Mouse (Mus musculus) lung, embryonic 16.5 days (tissue): ENCODE results near the gene C530025M09Rik. TPM values are rescaled to one million over a fixed set of nuclear protein-coding genes. Genes with fewer than 3 reads are reported as not detected.

Experiments
- ATAC-seq: fragments of 200-750 bp; cut with Nextera tagmentation; 2 replicates; pipeline ENCODE4 v1.8.0; 2017; ENCODE audit warnings: low read depth, mild to moderate bottlenecking, moderate library complexity
- H3K27ac ChIP-seq: fragments of 300-500 bp; sonication (generic); 2 replicates; pipeline ENCODE4 v1.5.1; 2014; ENCODE audit warnings: mild to moderate bottlenecking, control low read depth, low read length
- H3K27me3 ChIP-seq: fragments of 300-500 bp; sonication (generic); 2 replicates; pipeline ENCODE4 v1.6.1; 2014; ENCODE audit warnings: low read depth, low read length, mixed read lengths; ENCODE audit not compliant: control insufficient read depth, insufficient read depth
- H3K36me3 ChIP-seq: fragments of 300-500 bp; sonication (generic); 2 replicates; pipeline ENCODE4 v1.6.1; 2014; ENCODE audit warnings: low read length; ENCODE audit not compliant: control insufficient read depth, insufficient read depth
- H3K4me1 ChIP-seq: fragments of 300-500 bp; sonication (generic); replicated peaks from 2 replicates; pipeline ENCODE4 v1.6.1; 2014; ENCODE audit warnings: low read length, mixed read lengths; ENCODE audit not compliant: control insufficient read depth, insufficient read depth
- H3K4me2 ChIP-seq: fragments of 300-500 bp; sonication (generic); 2 replicates; pipeline ENCODE4 v1.6.1; 2014; ENCODE audit warnings: low read depth, low read length, control low read depth
- H3K4me3 ChIP-seq: fragments of 300-500 bp; sonication (generic); 2 replicates; pipeline ENCODE4 v1.5.1; 2014; ENCODE audit warnings: mild to moderate bottlenecking, low read length, control low read depth
- H3K9ac ChIP-seq: fragments of 300-500 bp; sonication (generic); 2 replicates; pipeline ENCODE4 v1.6.1; 2014; ENCODE audit warnings: low read length, control low read depth
- H3K9me3 ChIP-seq: fragments of 300-500 bp; sonication (generic); 2 replicates; pipeline ENCODE4 v1.6.1; 2016; ENCODE audit warnings: low read length; ENCODE audit not compliant: control insufficient read depth
- whole genome bisulfite sequencing: fragments of 180-500 bp; shearing (Covaris S2); extraction: QIAGEN DNeasy Blood & Tissue Kit; methylation state at CpG from one replicate; pipeline ENCODE4 v1.1.7; 2014; 5-methylcytosine and 5-hydroxymethylcytosine counted together
- polyA plus RNA-seq: library from polyadenylated mRNA; unstranded; fragments of >200 nt; fragmentation: Nextera tagmentation; extraction: Ambion mirVana; gene quantifications from 2 replicates; pipeline ENCODE4 v1.2.1, GENCODE M21; 2015

C530025M09Rik gene
- 0.23 TPM in 1 of 2 replicates, not detected in the other for polyA plus RNA-seq

DNA sequence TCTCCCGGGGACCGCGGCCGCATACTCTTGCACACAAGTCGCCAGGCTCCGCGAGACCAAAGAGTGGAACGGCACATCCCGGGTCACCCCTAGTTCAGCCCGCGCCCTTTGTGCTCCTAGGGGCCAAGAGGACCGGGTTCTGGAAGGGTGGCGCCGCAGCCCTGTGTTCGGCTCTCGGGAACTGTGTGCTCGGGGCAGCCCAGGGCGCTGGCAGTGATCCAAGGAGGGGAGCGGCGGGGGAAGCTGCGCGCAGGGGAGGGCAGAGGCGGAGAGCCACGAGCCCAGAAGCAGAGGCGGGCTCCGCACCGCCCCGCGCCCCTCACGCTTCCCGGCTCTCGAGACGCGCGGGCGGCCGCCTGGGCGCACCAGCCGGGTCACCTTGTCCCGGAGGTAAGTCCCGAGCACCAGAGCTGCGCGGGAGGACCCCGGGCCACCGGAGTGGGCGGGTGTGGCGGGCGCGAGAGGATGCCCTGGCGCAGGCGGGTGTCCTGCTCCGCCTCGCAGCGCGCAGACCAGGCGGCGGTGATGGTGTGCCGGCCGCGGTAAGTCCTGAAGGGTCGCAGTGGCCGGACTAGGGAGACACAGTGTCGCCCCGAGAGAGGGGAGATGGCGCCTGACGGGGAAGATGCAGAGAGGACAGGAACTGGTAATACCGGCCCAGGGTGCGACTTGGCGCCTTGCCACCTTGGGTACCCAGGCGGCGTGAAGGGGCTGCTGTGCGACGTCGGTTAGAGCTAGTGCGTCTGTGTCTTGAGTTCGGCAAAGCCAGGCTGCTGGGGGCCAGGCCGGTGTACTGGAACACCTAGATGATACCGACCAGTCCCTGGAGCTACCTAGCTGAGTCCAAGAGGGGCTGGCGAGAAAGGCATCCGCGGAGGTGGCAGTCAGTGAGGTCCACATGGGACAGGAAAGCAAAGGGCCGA lies at the start of gene C530025M09Rik:
TSS of gene C530025M09Rik (minus strand) at position 678 of the 923 bp plus-strand sequence.
- Histone ChIP-seq H3K4me1 (peaks cover 7% of the 10 kb centered on the region; the same call in 1 of the 2 replicates), H3K4me3 (peak within 1 kb of the TSS; percentile 59), H3K27me3 (peaks cover 34% of the 10 kb centered on the region), H3K9ac (peak within 1 kb of the TSS; percentile 67), H3K27ac (no peak within 1 kb of the TSS), H3K36me3 (no peaks in the 10 kb centered on the region), H3K4me2 (peak within 1 kb of the TSS; percentile 93), H3K9me3 (no peaks in the 10 kb centered on the region)
- ATAC-seq: peak; percentile 87
- under 1% methylated on average over 73 of the region's 82 CpGs for WGBS

DNA sequence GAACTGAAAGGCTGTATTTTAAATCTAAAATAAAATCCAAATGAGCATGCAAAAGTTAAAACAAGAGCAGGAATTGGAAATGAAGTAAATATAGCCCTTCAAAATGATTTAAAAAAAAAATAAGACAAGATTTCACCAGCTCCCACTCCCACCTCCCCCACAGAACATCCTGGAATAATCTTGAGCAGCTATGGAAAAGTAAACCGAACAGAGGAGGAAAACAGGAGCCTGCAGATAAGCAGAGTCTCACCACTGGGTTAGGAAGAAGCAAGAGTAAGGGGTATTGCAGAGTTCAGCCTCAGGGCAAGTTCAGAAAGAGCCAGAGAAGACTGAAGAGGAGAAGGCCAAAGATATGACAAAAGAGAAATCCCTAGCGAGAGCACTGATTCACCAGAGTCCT lies 46.9 kb upstream of the C530025M09Rik start:
- WGBS: 42% methylated on average over 2 of the region's 2 CpGs
- no peak overlapping the region for H3K27ac ChIP-seq
- no peak for ATAC-seq
- no peak overlapping the region for H3K4me3 ChIP-seq
- no peak overlapping the region for H3K4me2 ChIP-seq
- no peaks in the 10 kb centered on the region for H3K36me3 ChIP-seq
- no peaks in the 10 kb centered on the region for H3K27me3 ChIP-seq
- no peak overlapping the region for H3K9ac ChIP-seq
- no peaks in the 10 kb centered on the region for H3K4me1 ChIP-seq
- no peaks in the 10 kb centered on the region for H3K9me3 ChIP-seq

DNA sequence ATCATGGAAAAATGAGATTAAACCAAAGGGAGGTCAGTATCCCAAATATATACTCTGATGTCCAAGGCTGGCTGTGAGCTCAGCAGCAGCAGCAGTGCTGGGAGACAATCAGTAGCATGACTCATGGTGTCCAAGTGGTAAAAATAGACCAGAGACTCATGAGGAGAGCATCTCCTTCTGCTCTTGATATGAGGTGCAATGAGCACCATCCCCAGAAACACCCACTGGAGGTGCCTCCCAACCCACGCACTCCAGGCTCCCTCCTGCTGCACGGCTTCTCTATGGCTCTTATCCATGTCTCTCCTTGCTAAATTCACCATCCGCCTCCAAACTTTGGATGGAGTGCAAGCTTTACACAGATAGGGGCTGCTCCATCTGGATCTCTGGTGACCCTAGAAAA lies 42.3 kb upstream of the C530025M09Rik start:
- ATAC-seq: no peak
- H3K36me3 ChIP-seq: no peaks in the 10 kb centered on the region
- H3K4me2 ChIP-seq: no peak overlapping the region
- no peak overlapping the region for H3K9ac ChIP-seq
- no peaks in the 10 kb centered on the region for H3K4me1 ChIP-seq
- 88% methylated on average over 3 of the region's 3 CpGs for WGBS
- H3K4me3 ChIP-seq: no peak overlapping the region
- no peaks in the 10 kb centered on the region for H3K9me3 ChIP-seq
- H3K27me3 ChIP-seq: no peaks in the 10 kb centered on the region
- no peak overlapping the region for H3K27ac ChIP-seq

DNA sequence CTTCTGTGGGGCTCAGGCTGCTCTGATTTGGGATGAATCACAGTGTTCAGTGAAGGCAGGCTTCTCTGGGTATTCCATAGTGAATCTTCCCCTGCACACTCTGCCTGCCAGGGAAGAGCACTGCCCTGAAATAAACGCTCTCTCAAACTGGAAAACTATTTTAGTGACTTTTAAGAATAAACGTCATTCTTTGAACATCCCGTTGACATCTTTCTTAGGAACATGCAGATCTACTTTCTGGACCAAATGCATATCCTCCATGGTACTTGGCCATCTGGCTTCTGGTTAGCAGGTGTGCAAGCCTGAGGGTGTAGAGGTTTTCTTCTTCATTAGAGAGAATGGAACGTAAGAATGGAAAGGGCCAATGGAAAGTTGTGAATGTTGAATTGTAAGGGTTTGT lies 41.5 kb upstream of the C530025M09Rik start:
- Histone ChIP-seq H3K9me3 (no peaks in the 10 kb centered on the region), H3K36me3 (no peaks in the 10 kb centered on the region), H3K27ac (no peak overlapping the region), H3K27me3 (no peaks in the 10 kb centered on the region), H3K9ac (no peak overlapping the region), H3K4me3 (no peak overlapping the region), H3K4me2 (no peak overlapping the region), H3K4me1 (no peaks in the 10 kb centered on the region)
- WGBS: 79% methylated on average over 4 of the region's 4 CpGs
- ATAC-seq: no peak

DNA sequence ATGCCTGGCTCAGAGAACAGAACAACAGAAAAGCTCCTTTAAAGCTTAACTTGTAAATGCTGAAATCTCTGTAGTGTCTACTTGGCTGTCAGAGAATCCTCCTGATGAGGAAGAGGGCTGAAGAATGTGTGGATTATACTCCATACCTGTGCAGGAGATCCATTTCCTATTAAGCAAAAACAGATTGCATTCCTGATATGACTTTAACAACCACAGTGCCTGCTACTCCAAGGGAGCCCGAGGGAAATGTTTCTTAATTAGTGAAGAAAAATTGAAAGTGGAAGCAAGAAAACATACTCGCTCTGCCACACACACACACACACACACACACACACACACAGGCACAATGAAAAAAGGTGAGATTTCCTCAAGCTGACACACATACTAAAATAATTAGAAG lies 39.5 kb upstream of the C530025M09Rik start:
- ATAC-seq: no peak
- Histone ChIP-seq H3K4me2 (no peak overlapping the region), H3K9ac (no peak overlapping the region), H3K4me3 (no peak overlapping the region), H3K4me1 (no peaks in the 10 kb centered on the region), H3K27ac (no peak overlapping the region), H3K36me3 (no peaks in the 10 kb centered on the region), H3K9me3 (no peaks in the 10 kb centered on the region), H3K27me3 (no peaks in the 10 kb centered on the region)
- 67% methylated on average over 2 of the region's 2 CpGs for WGBS

DNA sequence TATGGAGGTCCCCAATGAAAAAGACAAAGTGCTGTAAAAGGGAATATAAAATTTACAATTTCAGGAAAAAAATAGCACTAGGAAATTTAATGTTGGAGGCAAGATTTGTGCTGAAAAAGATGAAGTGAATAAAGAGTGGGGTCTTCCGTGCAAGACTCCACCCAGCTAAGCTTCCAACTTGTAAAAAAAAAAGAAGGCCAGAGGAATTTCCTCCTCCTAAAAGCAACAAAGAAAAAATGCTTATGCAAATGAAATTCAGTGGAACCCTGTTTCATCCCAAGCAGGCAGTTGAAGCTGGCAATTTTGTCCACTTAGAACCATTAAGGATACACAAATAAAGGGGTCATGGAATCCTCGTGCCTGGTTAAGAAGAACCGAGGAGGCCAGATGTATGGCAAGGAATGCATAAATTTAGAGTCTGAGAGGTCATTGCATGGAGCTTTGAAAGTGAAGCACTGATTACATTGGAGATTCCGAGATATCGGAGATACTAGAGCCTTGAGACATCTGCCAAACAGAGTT lies 35.0 kb upstream of the C530025M09Rik start:
- Histone ChIP-seq H3K9ac (no peak overlapping the region), H3K4me2 (no peak overlapping the region), H3K27ac (no peak overlapping the region), H3K27me3 (no peaks in the 10 kb centered on the region), H3K9me3 (no peaks in the 10 kb centered on the region), H3K4me3 (no peak overlapping the region), H3K4me1 (no peaks in the 10 kb centered on the region), H3K36me3 (no peaks in the 10 kb centered on the region)
- 56% methylated on average over 5 of the region's 5 CpGs for WGBS
- no peak for ATAC-seq

DNA sequence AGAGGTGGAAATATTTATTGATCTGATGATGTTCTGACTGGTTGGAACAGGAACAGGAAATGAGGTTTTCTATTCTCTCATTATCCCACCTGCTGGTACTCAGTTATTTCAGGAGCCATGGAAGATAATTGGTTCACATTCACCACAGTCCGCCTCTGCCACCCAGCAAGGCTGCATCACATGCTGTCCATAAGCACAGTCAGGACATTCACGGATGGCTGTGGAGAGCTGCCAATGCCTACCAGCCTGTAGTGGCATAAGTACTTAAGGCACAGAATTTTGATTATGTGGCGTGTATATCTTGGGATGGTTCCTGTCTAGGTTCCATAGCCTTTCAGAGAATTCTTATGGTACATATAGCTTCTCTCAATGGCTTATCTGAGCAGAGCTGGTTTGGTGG lies 30.0 kb upstream of the C530025M09Rik start:
- no peaks in the 10 kb centered on the region for H3K27me3 ChIP-seq
- no peaks in the 10 kb centered on the region for H3K4me1 ChIP-seq
- 74% methylated on average over 3 of the region's 3 CpGs for WGBS
- no peak overlapping the region for H3K4me2 ChIP-seq
- H3K27ac ChIP-seq: no peak overlapping the region
- H3K9ac ChIP-seq: no peak overlapping the region
- no peaks in the 10 kb centered on the region for H3K36me3 ChIP-seq
- no peak for ATAC-seq
- H3K9me3 ChIP-seq: no peaks in the 10 kb centered on the region
- H3K4me3 ChIP-seq: no peak overlapping the region

DNA sequence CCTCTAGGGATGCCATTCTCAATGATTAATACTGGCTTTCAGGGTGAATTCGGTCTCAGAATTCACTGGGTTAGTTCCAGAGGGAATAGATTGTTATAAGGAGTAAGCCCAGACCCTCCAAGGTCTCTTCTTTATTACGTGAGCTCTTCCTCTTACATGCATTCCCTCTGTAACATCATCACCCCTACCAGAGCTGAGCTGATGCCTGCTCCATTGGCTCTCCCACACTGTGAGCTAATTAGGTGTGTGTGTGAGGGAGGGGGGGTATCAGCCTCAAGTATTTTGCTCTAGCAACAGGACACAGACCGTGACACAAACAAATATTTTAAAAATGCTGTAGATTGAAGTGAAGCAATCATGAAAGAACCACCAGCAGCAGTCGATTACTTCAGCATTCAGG lies 17.8 kb upstream of the C530025M09Rik start:
- 56% methylated on average over 4 of the region's 4 CpGs for WGBS
- Histone ChIP-seq H3K27ac (no peak overlapping the region), H3K4me3 (no peak overlapping the region)

DNA sequence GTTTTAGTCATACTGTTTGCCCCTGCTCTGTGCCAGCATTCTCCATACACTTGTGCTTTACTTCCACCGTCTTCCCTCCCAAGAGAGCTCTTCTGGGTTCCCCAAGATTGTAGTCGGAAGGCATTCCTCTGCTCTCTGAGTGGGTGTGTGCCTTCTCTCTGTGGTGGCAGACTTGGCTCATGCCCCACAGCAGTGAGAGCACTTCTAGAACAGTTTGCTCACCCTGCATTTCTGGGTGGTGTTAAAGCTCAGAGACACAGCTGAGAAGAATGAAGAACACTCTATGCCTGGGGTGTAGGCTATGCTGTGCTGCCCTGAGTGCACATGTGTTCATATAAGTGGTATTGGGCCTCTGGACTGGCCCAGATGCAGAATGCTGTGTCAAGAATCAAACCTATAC lies 13.6 kb upstream of the C530025M09Rik start:
- peak; percentile 97 for ATAC-seq
- H3K4me1 ChIP-seq: peaks cover 7% of the 10 kb centered on the region; the same call in 1 of the 2 replicates
- H3K9ac ChIP-seq: no peak overlapping the region
- H3K4me2 ChIP-seq: no peak overlapping the region
- no peaks in the 10 kb centered on the region for H3K36me3 ChIP-seq
- no peak overlapping the region for H3K4me3 ChIP-seq
- no peaks in the 10 kb centered on the region for H3K9me3 ChIP-seq
- H3K27me3 ChIP-seq: no peaks in the 10 kb centered on the region
- peak overlapping the region; percentile 51 for H3K27ac ChIP-seq
- WGBS: 61% methylated on average over 2 of the region's 2 CpGs

More for the DNA sequence above, 17.8 kb upstream of the C530025M09Rik start:
- peaks cover 5% of the 10 kb centered on the region; the same call in 1 of the 2 replicates for H3K4me1 ChIP-seq
- no peak for ATAC-seq
- no peak overlapping the region for H3K4me2 ChIP-seq
- H3K36me3 ChIP-seq: no peaks in the 10 kb centered on the region
- H3K27me3 ChIP-seq: no peaks in the 10 kb centered on the region
- no peaks in the 10 kb centered on the region for H3K9me3 ChIP-seq
- H3K9ac ChIP-seq: no peak overlapping the region
